Comparison of ENCODE assay signal across 29 mouse cellular contexts in genomic region chr12:75756387-75756786, GRCm38 (mm10).
"Had no signal": no experiment of that assay in that cellular context is flagged by ENCODE, and none has a peak within 500 bp of the region (broad histone marks: within the 10 kb centered on the region; RNA-seq: fewer than 3 reads in every experiment).

No protein-coding gene starts in this region.

- H3K27ac ChIP-seq: left cerebral cortex, adult 2 months; limb, embryonic 10.5 days; limb, embryonic 12.5 days; limb, embryonic 13.5 days; limb, embryonic 15.5 days; liver, embryonic 12.5 days; liver, embryonic 13.5 days; liver, embryonic 14.5 days; liver, embryonic 15.5 days; lung, embryonic 15.5 days; macrophage; midbrain, embryonic 10.5 days; midbrain, embryonic 12.5 days; midbrain, embryonic 13.5 days; midbrain, embryonic 15.5 days had no signal

- H3K9ac ChIP-seq: limb, embryonic 12.5 days; limb, embryonic 13.5 days; limb, embryonic 15.5 days; liver, embryonic 12.5 days; liver, embryonic 13.5 days; liver, embryonic 14.5 days; liver, embryonic 15.5 days; liver, postnatal 0 days; lung, embryonic 14.5 days; lung, embryonic 15.5 days; midbrain, embryonic 12.5 days; midbrain, embryonic 13.5 days; midbrain, embryonic 15.5 days had no signal

- H3K4me1 ChIP-seq: limb, embryonic 15.5 days; liver, embryonic 15.5 days; midbrain, embryonic 10.5 days; midbrain, embryonic 12.5 days; midbrain, embryonic 15.5 days had no signal

- H3K36me3 ChIP-seq: limb, embryonic 10.5 days; limb, embryonic 12.5 days; limb, embryonic 13.5 days; limb, embryonic 15.5 days; liver, embryonic 12.5 days; liver, embryonic 13.5 days; liver, embryonic 15.5 days; lung, embryonic 15.5 days; midbrain, embryonic 10.5 days; midbrain, embryonic 12.5 days; midbrain, embryonic 13.5 days; midbrain, embryonic 15.5 days had no signal

- H3K4me3 ChIP-seq: left cerebral cortex, adult 2 months; limb, embryonic 10.5 days; limb, embryonic 12.5 days; limb, embryonic 13.5 days; limb, embryonic 15.5 days; liver, embryonic 12.5 days; liver, embryonic 13.5 days; liver, embryonic 15.5 days; lung, embryonic 15.5 days; megakaryocyte, embryonic 14.5 days; midbrain, embryonic 10.5 days; midbrain, embryonic 12.5 days; midbrain, embryonic 13.5 days; midbrain, embryonic 15.5 days; myocyte had no signal

- H3K27me3 ChIP-seq: limb, embryonic 12.5 days; limb, embryonic 13.5 days; limb, embryonic 15.5 days; liver, embryonic 12.5 days; liver, embryonic 13.5 days; liver, embryonic 15.5 days; lung, embryonic 15.5 days; midbrain, embryonic 12.5 days; midbrain, embryonic 13.5 days; midbrain, embryonic 15.5 days had no signal

- DNase-seq: left cerebral cortex, postnatal 4 days; liver; liver, embryonic 13.5 days; liver, postnatal 0 days; lung, adult 18-20 months; lung, adult 2 months; lung, embryonic 14.5 days; lung, postnatal 14 days; lung, postnatal 36 days; lung, postnatal 4 days; midbrain, embryonic 14.5 days had no signal

- H3K9me3 ChIP-seq: limb, embryonic 10.5 days; limb, embryonic 12.5 days; limb, embryonic 13.5 days; limb, embryonic 15.5 days; liver, embryonic 12.5 days; liver, embryonic 13.5 days; liver, embryonic 15.5 days; lung, embryonic 15.5 days; midbrain, embryonic 10.5 days; midbrain, embryonic 12.5 days; midbrain, embryonic 13.5 days; midbrain, embryonic 15.5 days had no signal

- ATAC-seq: liver, embryonic 12.5 days; liver, postnatal 0 days; lung, postnatal 0 days; midbrain, embryonic 13.5 days; midbrain, embryonic 15.5 days; midbrain, embryonic 16.5 days had no signal
